Mouse (Mus musculus) cerebellum, adult 2 months (tissue): ENCODE results near the gene Adamtsl3.

Source experiments
- CTCF ChIP-seq: fragments of 200-500 bp; IDR thresholded peaks from 2 replicates; pipeline ENCODE4 v1.5.1; 2011; ENCODE audit warnings: low read depth, mild to moderate bottlenecking, control low read depth, low read length, moderate library complexity, borderline replicate concordance; ENCODE audit not compliant: insufficient read depth
- POLR2A ChIP-seq: fragments of 200-500 bp; IDR thresholded peaks from 2 replicates; pipeline ENCODE4 v1.6.1; 2011; ENCODE audit warnings: low read length, control low read depth, borderline replicate concordance; ENCODE audit not compliant: insufficient read depth

GRCm38 (mm10) chr7:82294083-82294482, 41.4 kb upstream of the Adamtsl3 start:
- no peak for TF ChIP-seq POLR2A
- TF ChIP-seq CTCF, result no peak
